8 mouse cellular contexts compared by ENCODE assay signal in the genomic region with DNA sequence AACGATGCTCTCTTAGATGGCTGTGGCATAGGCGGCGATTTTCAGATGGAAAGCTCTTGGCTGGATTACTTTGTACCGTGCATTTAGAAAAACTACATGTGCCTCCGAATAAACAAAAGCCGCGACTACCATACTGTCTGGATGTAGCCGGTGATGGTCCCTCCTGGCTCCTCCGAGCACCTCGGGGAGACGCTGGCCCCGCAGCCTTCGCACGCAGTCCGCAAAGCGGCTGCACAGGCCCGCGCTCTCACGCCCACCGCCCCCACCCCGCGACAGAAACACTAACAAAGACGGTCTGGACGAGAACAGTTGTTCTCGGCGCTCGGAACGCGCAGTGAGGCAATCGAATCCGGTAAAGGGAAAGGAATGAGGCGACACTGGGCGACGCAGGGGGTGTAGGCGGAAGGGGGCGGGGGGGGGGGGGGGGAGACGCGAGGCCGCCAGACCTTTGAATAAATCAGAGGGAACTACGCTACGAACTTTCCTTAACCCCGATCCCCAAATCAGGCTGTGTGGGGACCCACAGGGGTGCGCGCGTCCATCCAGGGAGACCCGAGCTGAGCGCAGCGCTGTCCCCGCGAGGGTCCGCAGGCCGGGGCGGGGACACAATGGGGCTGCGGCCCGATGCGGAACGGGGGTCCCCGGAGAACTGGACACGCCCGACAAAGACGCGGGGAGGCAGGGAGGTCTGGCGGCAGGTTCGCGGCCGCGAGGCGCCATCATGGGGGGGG. TPM values are rescaled to one million over a fixed set of nuclear protein-coding genes. Genes with fewer than 3 reads are reported as not detected.
DNase-seq lines count a peak whose midpoint lies in the region; ATAC-seq lines count a peak whose summit lies in the region.

No protein-coding gene starts in this region.

- intact Hi-C loops in gastrocnemius, postnatal 36 days (cut with DNase I): loop anchor here (2.0 kb wide), 2 partner anchors 48 to 102 kb away; no protein-coding TSS in a partner anchor

- ATAC-seq in intestine, embryonic 15.5 days: peak; percentile 57
- ATAC-seq in liver, embryonic 16.5 days (ENCODE audit: low read depth): peak; percentile 24
- ATAC-seq in neural tube, embryonic 12.5 days (ENCODE audit: low FRiP score, low read depth): peak; percentile 74

- H3K4me3 ChIP-seq in intestine, embryonic 15.5 days (replicated peaks): peak overlapping the region; percentile 91
- peak overlapping the region; percentile 67 for H3K4me3 ChIP-seq in liver, embryonic 16.5 days (ENCODE audit: low read depth, low read length)
- peak overlapping the region; percentile 95 for H3K4me3 ChIP-seq in neural tube, embryonic 12.5 days

- peak; percentile 38 to 53 for DNase-seq in left cerebral cortex, adult 18-20 months (ENCODE audit: low spot score in 2 of 2)
- no peak for DNase-seq in left cerebral cortex, adult 8-10 months (ENCODE audit: low spot score in 2 of 2)
- peak; percentile 43 for DNase-seq in brain, embryonic 18.5 days (ENCODE audit: low read depth, low spot score)
- peak; percentile 20 to 28 for DNase-seq in gastrocnemius, postnatal 36 days
- DNase-seq in thymus, postnatal 36 days: peak; percentile 55 to 60

- H3K9me3 ChIP-seq in intestine, embryonic 15.5 days: no peaks in the 10 kb centered on the region
- no peaks in the 10 kb centered on the region for H3K9me3 ChIP-seq in liver, embryonic 16.5 days (replicated peaks; ENCODE audit: control insufficient read depth, low read length)
- H3K9me3 ChIP-seq in neural tube, embryonic 12.5 days: no peaks in the 10 kb centered on the region

- peak overlapping the region; percentile 97 for H3K27ac ChIP-seq in intestine, embryonic 15.5 days
- H3K27ac ChIP-seq in liver, embryonic 16.5 days (ENCODE audit: low read length): peak overlapping the region; percentile 77
- peak overlapping the region; percentile 94 for H3K27ac ChIP-seq in neural tube, embryonic 12.5 days

- H3K9ac ChIP-seq in intestine, embryonic 15.5 days: peak overlapping the region; percentile 98
- peak overlapping the region; percentile 73 for H3K9ac ChIP-seq in liver, embryonic 16.5 days (ENCODE audit: low read depth, low read length)
- peak overlapping the region; percentile 99 for H3K9ac ChIP-seq in neural tube, embryonic 12.5 days

- H3K36me3 ChIP-seq in intestine, embryonic 15.5 days: no peaks in the 10 kb centered on the region
- no peaks in the 10 kb centered on the region for H3K36me3 ChIP-seq in liver, embryonic 16.5 days (ENCODE audit: control insufficient read depth, insufficient read depth)
- H3K36me3 ChIP-seq in neural tube, embryonic 12.5 days: no peaks in the 10 kb centered on the region

- H3K4me1 ChIP-seq in intestine, embryonic 15.5 days (replicated peaks): peaks cover 21% of the 10 kb centered on the region; the same call in 1 of the 2 replicates
- peaks cover 3% of the 10 kb centered on the region; the same call in 1 of the 2 replicates for H3K4me1 ChIP-seq in liver, embryonic 16.5 days (ENCODE audit: control insufficient read depth, low read depth, low read length)
- H3K4me1 ChIP-seq in neural tube, embryonic 12.5 days: peaks cover 36% of the 10 kb centered on the region

- under 1% methylated on average over 63 of the region's 68 CpGs for WGBS in intestine, embryonic 15.5 days
- whole genome bisulfite sequencing in liver, embryonic 16.5 days (ENCODE audit: insufficient replicate concordance): under 1% methylated on average over 57 of the region's 68 CpGs
- WGBS in neural tube, embryonic 12.5 days: under 1% methylated on average over 66 of the region's 68 CpGs

- H3K27me3 ChIP-seq in intestine, embryonic 15.5 days (replicated peaks): no peaks in the 10 kb centered on the region
- H3K27me3 ChIP-seq in liver, embryonic 16.5 days (ENCODE audit: control insufficient read depth, insufficient read depth, low read depth, low read length): peaks cover 29% of the 10 kb centered on the region
- H3K27me3 ChIP-seq in neural tube, embryonic 12.5 days (replicated peaks): no peaks in the 10 kb centered on the region

- peak overlapping the region; percentile 75 for H3K4me2 ChIP-seq in intestine, embryonic 15.5 days (replicated peaks)
- H3K4me2 ChIP-seq in liver, embryonic 16.5 days (ENCODE audit: low read depth, low read length): peak overlapping the region; percentile 56
- peak overlapping the region; percentile 71 for H3K4me2 ChIP-seq in neural tube, embryonic 12.5 days (replicated peaks)

RNA-seq across cellular contexts. Expression of gene Smad1, which starts 0.9 kb away (rescaled TPM):
- 10 to 100 TPM; 31.2 to 32.3 TPM for total RNA-seq in left cerebral cortex, adult 18-20 months (2021)
- 10 to 100 TPM; 31.1 to 36.5 (median 32.2) TPM for total RNA-seq in left cerebral cortex, adult 8-10 months (2022)
- total RNA-seq in gastrocnemius, postnatal 36 days (2021): 10 to 100 TPM in 1 of 2 experiments, 1 to 10 TPM in 1; 8.8 to 10.4 TPM
- polyA plus RNA-seq in intestine, embryonic 15.5 days (2015; fragmentation: Nextera tagmentation; extraction: Ambion mirVana): 37.6 and 39.9 TPM in 2 replicates
- polyA plus RNA-seq in liver, embryonic 16.5 days (2015; fragmentation: Nextera tagmentation; extraction: Ambion mirVana): 5.6 and 6.9 TPM in 2 replicates
- 71.9 and 85.8 TPM in 2 replicates for polyA plus RNA-seq in neural tube, embryonic 12.5 days (2016; fragmentation: Nextera tagmentation; extraction: Ambion mirVana)

Comparison
In these comparisons a context has a peak if more than half of its experiments do, and no peak if none do; other contexts are left out.
1. DNase-seq: peak in left cerebral cortex, adult 18-20 months (2 of 2), brain, embryonic 18.5 days (single experiment), gastrocnemius, postnatal 36 days (2 of 2) and thymus, postnatal 36 days (2 of 2); none in left cerebral cortex, adult 8-10 months (0 of 2).
2. ATAC-seq: peak in every context shown above with its lines; median percentile 74 in neural tube, embryonic 12.5 days; 57 in intestine, embryonic 15.5 days; 24 in liver, embryonic 16.5 days.
3. Peak in every context shown above with its lines, with median percentiles within 50 percentile points of each other: H3K27ac ChIP-seq, H3K4me2 ChIP-seq, H3K4me3 ChIP-seq and H3K9ac ChIP-seq.